Mouse (Mus musculus) kidney, embryonic 15.5 days (tissue): ENCODE results near the gene Serf2. TPM values are rescaled to one million over a fixed set of nuclear protein-coding genes. Genes with fewer than 3 reads are reported as not detected.

Experiments
- microRNA-seq: library from miRNA; unstranded; fragments of <30 nt; microRNA quantifications from one replicate; pipeline ENCODE4, GENCODE M21; 2016
- polyA plus RNA-seq: library from polyadenylated mRNA; unstranded; fragments of >200 nt; fragmentation: Nextera tagmentation; extraction: Ambion mirVana; gene quantifications from 2 replicates; pipeline ENCODE4 v1.2.1, GENCODE M21; 2015

The Serf2 gene
- polyA plus RNA-seq, 1 experiment from 2014 or later: 482 TPM

Small RNAs within 50 kb of the gene (microRNA-seq; reads per million reads assigned to microRNA genes)
- not detected for gene Gm22953

Other genes with a start within 250 kb of the Serf2 start
- gene Trp53bp1, start 177.8 kb upstream of the Serf2 start, polyA plus RNA-seq: 72.9 and 73.7 TPM in 2 replicates
- gene Map1a, start 159.6 kb upstream of the Serf2 start, polyA plus RNA-seq: 3.1 and 3.2 TPM in 2 replicates
- 12.6 and 14.5 TPM in 2 replicates for gene Ppip5k1, start 93.8 kb upstream of the Serf2 start, polyA plus RNA-seq
- gene Ckmt1, start 91.5 kb upstream of the Serf2 start, polyA plus RNA-seq: 16.9 and 22.4 TPM in 2 replicates
- gene Strc, start 62.0 kb upstream of the Serf2 start, polyA plus RNA-seq: not detected in 2 replicates
- gene Pdia3, start 35.4 kb upstream of the Serf2 start, polyA plus RNA-seq: 811 and 867 TPM in 2 replicates
- gene Catsper2, start 35.4 kb upstream of the Serf2 start, polyA plus RNA-seq: 1.8 and 2.7 TPM in 2 replicates
- gene Ell3, start 4.9 kb upstream of the Serf2 start, polyA plus RNA-seq: 11.2 and 12.9 TPM in 2 replicates
- 119 and 120 TPM in 2 replicates for gene Hypk, start 4.1 kb downstream of the Serf2 start, polyA plus RNA-seq
- 0.06 and 0.10 TPM in 2 replicates for gene Serinc4, start 7.6 kb downstream of the Serf2 start, polyA plus RNA-seq
- 53.7 and 54.3 TPM in 2 replicates for gene Mfap1b, start 24.9 kb downstream of the Serf2 start, polyA plus RNA-seq
- 28.2 and 29.4 TPM in 2 replicates for gene Mfap1a, start 57.5 kb downstream of the Serf2 start, polyA plus RNA-seq
- 9.3 and 9.7 TPM in 2 replicates for gene Wdr76, start 57.5 kb downstream of the Serf2 start, polyA plus RNA-seq